9 mouse cellular contexts compared by ENCODE assay signal in genomic region chr15:103503660-103504059, GRCm38 (mm10). TPM values are rescaled to one million over a fixed set of nuclear protein-coding genes. Genes with fewer than 3 reads are reported as not detected.
DNase-seq lines count a peak whose midpoint lies in the region; ATAC-seq lines count a peak whose summit lies in the region.
"Had no signal": no experiment of that assay in that cellular context is flagged by ENCODE, and none has a peak within 500 bp of the region (broad histone marks: within the 10 kb centered on the region; RNA-seq: fewer than 3 reads in every experiment).

No protein-coding gene starts in this region.

- peak overlapping the region; percentile 79; the same call in 1 of the 2 replicates for H3K27ac ChIP-seq in hindbrain, embryonic 12.5 days
- H3K27ac ChIP-seq in midbrain, embryonic 16.5 days (ENCODE audit: low read length) = peak overlapping the region; percentile 84

- peak; percentile 36 for ATAC-seq in hindbrain, embryonic 12.5 days (ENCODE audit: low FRiP score)
- peak; percentile 63 for ATAC-seq in midbrain, embryonic 16.5 days
- ATAC-seq in granulocyte monocyte progenitor cell, adult 5-6 weeks (replicated peaks; ENCODE audit: poor library complexity, severe bottlenecking) = no peak

- no peaks in the 10 kb centered on the region for H3K36me3 ChIP-seq in hindbrain, embryonic 12.5 days
- no peaks in the 10 kb centered on the region for H3K36me3 ChIP-seq in midbrain, embryonic 16.5 days (ENCODE audit: control insufficient read depth, insufficient read depth, low read length)

- peak overlapping the region; percentile 85 for H3K9ac ChIP-seq in hindbrain, embryonic 12.5 days
- H3K9ac ChIP-seq in midbrain, embryonic 16.5 days (ENCODE audit: low read depth, low read length) = peak overlapping the region; percentile 75

- intact Hi-C loops in left cerebral cortex, postnatal 10 days (cut with DNase I) = no loop called here

- peaks cover 23% of the 10 kb centered on the region for H3K4me1 ChIP-seq in hindbrain, embryonic 12.5 days
- peaks cover 38% of the 10 kb centered on the region for H3K4me1 ChIP-seq in midbrain, embryonic 16.5 days (ENCODE audit: control insufficient read depth, insufficient read depth, low read length)

- peak; percentile 35 to 49 for DNase-seq in left cerebral cortex, adult 18-20 months (ENCODE audit: low spot score in 2 of 2)
- DNase-seq in left cerebral cortex, postnatal 10 days (ENCODE audit: extremely low spot score in 1 of 2, low spot score in 2 of 2) = no peak
- DNase-seq in cerebellum, postnatal 14 days = peak; percentile 49 to 50
- DNase-seq in layer of hippocampus, adult 11-12 months (ENCODE audit: low spot score) = no peak
- no peak for DNase-seq in urinary bladder, postnatal 25 days (ENCODE audit: low spot score)

- H3K9me3 ChIP-seq in hindbrain, embryonic 12.5 days (replicated peaks) = no peaks in the 10 kb centered on the region
- no peaks in the 10 kb centered on the region for H3K9me3 ChIP-seq in midbrain, embryonic 16.5 days (replicated peaks; ENCODE audit: control insufficient read depth, low read length, poor library complexity, severe bottlenecking)

- 43% methylated on average over 12 of the region's 12 CpGs for WGBS in hindbrain, embryonic 12.5 days
- 27% methylated on average over 12 of the region's 12 CpGs for WGBS in midbrain, embryonic 16.5 days

- H3K27me3 ChIP-seq in hindbrain, embryonic 12.5 days = 0 out of 2 replicates have a peak, but pooled peaks cover 10% of the 10 kb centered on the region
- H3K27me3 ChIP-seq in midbrain, embryonic 16.5 days (ENCODE audit: control insufficient read depth, insufficient read depth, low read depth, low read length) = no peaks in the 10 kb centered on the region

- peak overlapping the region; percentile 69 for H3K4me3 ChIP-seq in hindbrain, embryonic 12.5 days
- H3K4me3 ChIP-seq in midbrain, embryonic 16.5 days (ENCODE audit: low read depth, low read length) = peak overlapping the region; percentile 70

- peak overlapping the region; percentile 97 for H3K4me2 ChIP-seq in hindbrain, embryonic 12.5 days (replicated peaks)
- peak overlapping the region; percentile 83 for H3K4me2 ChIP-seq in midbrain, embryonic 16.5 days (ENCODE audit: low read length)

RNA-seq across cellular contexts. Expression of gene Pde1b, which starts 0.8 kb away (rescaled TPM):
- 100 to 1,000 TPM; 181 to 227 TPM for total RNA-seq in left cerebral cortex, adult 18-20 months (2021)
- total RNA-seq in left cerebral cortex, postnatal 10 days (2021) = 10 to 100 TPM; 72.2 to 96.7 TPM
- 51.6 and 54.2 TPM in 2 replicates for polyA plus RNA-seq in hindbrain, embryonic 12.5 days (2016; fragmentation: Nextera tagmentation; extraction: Ambion mirVana)
- 77.7 and 91.9 TPM in 2 replicates for polyA plus RNA-seq in midbrain, embryonic 16.5 days (2015; fragmentation: Nextera tagmentation; extraction: Ambion mirVana)
- total RNA-seq in granulocyte monocyte progenitor cell, adult 5-6 weeks (2014; fragmentation: Nextera tagmentation) = 6.6 and 7.2 TPM in 2 replicates
- 2.3 and 3.3 TPM in 2 replicates for total RNA-seq in granulocyte monocyte progenitor cell, adult 5-6 weeks (2017)

RNA-seq across cellular contexts. Expression of gene Ppp1r1a, which starts 34.1 kb away (rescaled TPM):
- total RNA-seq in left cerebral cortex, adult 18-20 months (2021) = 100 to 1,000 TPM; 133 to 147 TPM
- total RNA-seq in left cerebral cortex, postnatal 10 days (2021) = 100 to 1,000 TPM; 164 to 182 TPM
- 55.2 and 56.1 TPM in 2 replicates for polyA plus RNA-seq in hindbrain, embryonic 12.5 days (2016; fragmentation: Nextera tagmentation; extraction: Ambion mirVana)
- 147 and 160 TPM in 2 replicates for polyA plus RNA-seq in midbrain, embryonic 16.5 days (2015; fragmentation: Nextera tagmentation; extraction: Ambion mirVana)
- not detected in 2 replicates for total RNA-seq in granulocyte monocyte progenitor cell, adult 5-6 weeks (2014; fragmentation: Nextera tagmentation)
- not detected in 2 replicates for total RNA-seq in granulocyte monocyte progenitor cell, adult 5-6 weeks (2017)
- polyA plus RNA-seq: liver, adult 2 months had no signal

RNA-seq across cellular contexts. Expression of gene Nckap1l, which starts 50.1 kb away (rescaled TPM):
- total RNA-seq in left cerebral cortex, adult 18-20 months (2021) = 1 to 10 TPM; 9.0 to 9.2 TPM
- 10 to 100 TPM in 1 of 2 experiments, 1 to 10 TPM in 1; 9.9 to 10.1 TPM for total RNA-seq in left cerebral cortex, postnatal 10 days (2021)
- 2.1 TPM in 2 replicates for polyA plus RNA-seq in hindbrain, embryonic 12.5 days (2016; fragmentation: Nextera tagmentation; extraction: Ambion mirVana)
- polyA plus RNA-seq in midbrain, embryonic 16.5 days (2015; fragmentation: Nextera tagmentation; extraction: Ambion mirVana) = 1.5 and 1.6 TPM in 2 replicates
- total RNA-seq in granulocyte monocyte progenitor cell, adult 5-6 weeks (2014; fragmentation: Nextera tagmentation) = 77.4 and 94.2 TPM in 2 replicates
- 106 and 107 TPM in 2 replicates for total RNA-seq in granulocyte monocyte progenitor cell, adult 5-6 weeks (2017)

RNA-seq across cellular contexts. Expression of gene Gtsf2, which starts 55.4 kb away (rescaled TPM):
- total RNA-seq in left cerebral cortex, adult 18-20 months (2021) = not detected
- not detected for total RNA-seq in left cerebral cortex, postnatal 10 days (2021)
- not detected in 2 replicates for polyA plus RNA-seq in hindbrain, embryonic 12.5 days (2016; fragmentation: Nextera tagmentation; extraction: Ambion mirVana)
- polyA plus RNA-seq in midbrain, embryonic 16.5 days (2015; fragmentation: Nextera tagmentation; extraction: Ambion mirVana) = not detected in 2 replicates
- 0.86 TPM in 1 of 2 replicates, not detected in the other for total RNA-seq in granulocyte monocyte progenitor cell, adult 5-6 weeks (2014; fragmentation: Nextera tagmentation)
- not detected in 2 replicates for total RNA-seq in granulocyte monocyte progenitor cell, adult 5-6 weeks (2017)
- total RNA-seq: liver, adult 2 months had no signal
- polyA plus RNA-seq: liver, adult 2 months had no signal

Comparison
In these comparisons a context has a peak if more than half of its experiments do, and no peak if none do; other contexts are left out.
1. DNase-seq: peak in left cerebral cortex, adult 18-20 months (2 of 2) and cerebellum, postnatal 14 days (2 of 2); none in left cerebral cortex, postnatal 10 days (0 of 2), layer of hippocampus, adult 11-12 months (single experiment) and urinary bladder, postnatal 25 days (single experiment).
2. RNA of gene Pde1b, which starts 0.8 kb away (total RNA-seq): 181 to 227 TPM in left cerebral cortex, adult 18-20 months and 72.2 to 96.7 TPM in left cerebral cortex, postnatal 10 days; 2.3 to 7.2 TPM in granulocyte monocyte progenitor cell, adult 5-6 weeks; every median in the first group is over 4 times any median in the second.
3. RNA of gene Ppp1r1a, which starts 34.1 kb away (total RNA-seq): 164 to 182 TPM in left cerebral cortex, postnatal 10 days and 133 to 147 TPM in left cerebral cortex, adult 18-20 months; not detected in granulocyte monocyte progenitor cell, adult 5-6 weeks; every median in the first group is over 100 times any median in the second.
4. RNA of gene Nckap1l, which starts 50.1 kb away (total RNA-seq): 77.4 to 107 TPM in granulocyte monocyte progenitor cell, adult 5-6 weeks; 9.9 to 10.1 TPM in left cerebral cortex, postnatal 10 days and 9.0 to 9.2 TPM in left cerebral cortex, adult 18-20 months; every median in the first group is over 4 times any median in the second.